Mouse (Mus musculus) embryonic facial prominence, embryonic 11.5 days (tissue): ENCODE data around the gene Gtpbp2. TPM values are rescaled to one million over a fixed set of nuclear protein-coding genes. Genes with fewer than 3 reads are reported as not detected.

Source experiments
- ATAC-seq: fragments of 200-750 bp; cut with Nextera tagmentation; replicated peaks from 2 replicates; pipeline ENCODE4 v1.8.0; 2017; ENCODE audit warnings: low read depth; ENCODE audit not compliant: insufficient number of reproducible peaks, low FRiP score, low TSS enrichment
- DNase-seq: peaks from one replicate; pipeline ENCODE4 v3.0.0-alpha.2; 2015; ENCODE audit warnings: low spot score
- H3K27ac ChIP-seq: fragments of 300-500 bp; sonication (generic); replicated peaks from 2 replicates; pipeline ENCODE4 v1.5.1; 2014; ENCODE audit warnings: mild to moderate bottlenecking, low read depth, low read length, control low read depth
- H3K27me3 ChIP-seq: fragments of 300-500 bp; sonication (generic); 2 replicates; pipeline ENCODE4 v1.6.1; 2014; ENCODE audit warnings: mild to moderate bottlenecking, low read length, moderate library complexity, mixed read lengths; ENCODE audit not compliant: control insufficient read depth, insufficient read depth
- H3K36me3 ChIP-seq: fragments of 300-500 bp; sonication (generic); replicated peaks from 2 replicates; pipeline ENCODE4 v1.6.1; 2014; ENCODE audit warnings: low read depth, mild to moderate bottlenecking, low read length, moderate library complexity, mixed read lengths; ENCODE audit not compliant: control insufficient read depth, insufficient read depth
- H3K4me1 ChIP-seq: fragments of 300-500 bp; sonication (generic); 2 replicates; pipeline ENCODE4 v1.6.1; 2014; ENCODE audit warnings: low read length, mixed read lengths; ENCODE audit not compliant: control insufficient read depth, insufficient read depth
- H3K4me2 ChIP-seq: fragments of 300-500 bp; sonication (generic); 2 replicates; pipeline ENCODE4 v1.6.1; 2014; ENCODE audit warnings: low read depth, mild to moderate bottlenecking, control low read depth, low read length, moderate library complexity
- H3K4me3 ChIP-seq: fragments of 300-500 bp; sonication (generic); 2 replicates; pipeline ENCODE4 v1.5.1; 2014; ENCODE audit warnings: low read depth, low read length, control low read depth
- H3K9ac ChIP-seq: fragments of 300-500 bp; sonication (generic); replicated peaks from 2 replicates; pipeline ENCODE4 v1.6.1; 2014; ENCODE audit warnings: mild to moderate bottlenecking, control low read depth, low read length
- H3K9me3 ChIP-seq: fragments of 300-500 bp; sonication (generic); replicated peaks from 2 replicates; pipeline ENCODE4 v1.6.1; 2016; ENCODE audit warnings: mild to moderate bottlenecking, low read length, inconsistent platforms, mixed read lengths; ENCODE audit not compliant: control insufficient read depth
- WGBS: fragments of 180-500 bp; shearing (Covaris S2); extraction: QIAGEN DNeasy Blood & Tissue Kit; methylation state at CpG from one replicate; pipeline ENCODE4 v1.1.7; 2014; 5-methylcytosine and 5-hydroxymethylcytosine counted together
- polyA plus RNA-seq: library from polyadenylated mRNA; unstranded; fragments of >200 nt; fragmentation: Nextera tagmentation; extraction: Ambion mirVana; gene quantifications from 2 replicates; pipeline ENCODE4 v1.2.1, GENCODE M21; 2014

The Gtpbp2 gene
- polyA plus RNA-seq: 18.1 and 19.3 TPM in 2 replicates

DNA sequence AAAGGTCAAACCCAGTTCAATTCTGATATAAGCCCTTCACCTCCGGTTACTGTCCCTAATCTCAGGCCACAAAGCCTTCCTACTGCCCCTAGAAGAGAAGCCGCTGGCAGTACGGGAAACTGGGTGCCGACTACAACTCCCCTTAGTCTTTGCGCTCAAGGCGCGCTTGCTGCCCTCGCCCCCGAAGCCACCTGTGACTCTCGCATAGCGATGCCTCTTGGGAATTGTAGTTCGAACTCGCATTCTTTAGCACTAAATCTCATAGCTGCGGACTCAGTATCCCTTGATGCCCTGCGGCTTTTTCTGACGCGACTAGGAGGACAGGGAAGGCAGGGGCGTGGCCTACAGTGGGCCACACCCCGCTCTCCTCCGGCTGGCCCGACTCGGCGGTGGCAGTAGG lies at the start of gene Gtpbp2:
TSS of gene Gtpbp2 (plus strand) at position 347 of the 400 bp plus-strand sequence.
- no peaks in the 10 kb centered on the region for H3K4me1 ChIP-seq
- H3K27me3 ChIP-seq: no peaks in the 10 kb centered on the region
- peak within 1 kb of the TSS; percentile 71 for H3K4me3 ChIP-seq
- H3K9me3 ChIP-seq: no peaks in the 10 kb centered on the region
- ATAC-seq (peak; percentile 92), DNase-seq (peak; percentile 100)
- peak within 1 kb of the TSS; percentile 75 for H3K9ac ChIP-seq
- WGBS: 1% methylated on average over 22 of the region's 23 CpGs
- peak within 1 kb of the TSS; percentile 73 for H3K27ac ChIP-seq
- no peaks in the 10 kb centered on the region; the same call in none of the 2 replicates for H3K36me3 ChIP-seq
- peak within 1 kb of the TSS; percentile 81 for H3K4me2 ChIP-seq

DNA sequence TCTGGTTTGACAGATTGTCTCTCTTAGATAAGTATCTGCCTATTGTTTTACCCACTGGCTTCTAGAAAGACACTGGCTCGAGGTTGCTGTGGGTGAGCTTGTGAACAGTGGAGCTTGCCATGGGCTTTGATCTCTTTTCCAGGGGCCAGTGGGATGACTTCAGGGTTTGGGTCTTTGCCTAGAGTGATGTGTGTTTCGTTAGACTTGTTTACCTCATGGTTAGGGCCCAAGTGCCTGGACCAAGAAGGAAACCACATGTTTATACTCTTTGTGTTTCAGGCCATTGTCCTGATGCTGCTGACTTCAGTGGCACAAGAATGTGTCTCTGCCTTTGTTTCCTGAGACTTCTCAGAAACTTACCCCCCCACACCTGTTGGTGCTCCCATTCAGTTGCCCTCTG lies 45.3 kb upstream of the Gtpbp2 start:
- Histone ChIP-seq H3K9ac (peak overlapping the region; percentile 25; the same call in 1 of the 2 replicates), H3K9me3 (no peaks in the 10 kb centered on the region), H3K36me3 (no peaks in the 10 kb centered on the region; the same call in 1 of the 2 replicates), H3K27ac (peak overlapping the region; percentile 29), H3K4me3 (no peak overlapping the region), H3K4me2 (no peak overlapping the region), H3K27me3 (no peaks in the 10 kb centered on the region), H3K4me1 (peaks cover 3% of the 10 kb centered on the region; the same call in 1 of the 2 replicates)
- ATAC-seq (no peak), DNase-seq (no peak)
- 65% methylated on average over 2 of the region's 2 CpGs for WGBS

DNA sequence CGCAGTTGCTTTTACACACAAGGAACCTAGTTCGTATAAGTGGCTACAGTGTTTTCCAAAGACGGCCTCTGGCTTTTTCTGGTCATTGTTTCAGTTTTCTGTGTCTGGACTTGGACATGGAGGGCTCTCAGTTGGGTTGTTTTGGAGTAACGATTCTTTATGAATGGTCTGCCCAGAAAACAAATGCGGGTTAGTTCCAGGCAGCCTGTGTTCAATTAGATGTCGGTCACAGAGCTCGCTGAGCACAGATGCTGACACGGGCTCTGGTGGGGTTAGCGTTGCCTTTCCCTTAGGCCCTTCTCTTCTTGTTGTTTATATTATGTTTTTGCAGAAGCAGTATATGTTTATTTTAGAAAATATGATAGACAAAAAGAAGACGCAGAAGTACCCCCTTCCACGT lies 44.7 kb upstream of the Gtpbp2 start:
- Histone ChIP-seq H3K4me1 (peaks cover 3% of the 10 kb centered on the region; the same call in 1 of the 2 replicates), H3K27me3 (no peaks in the 10 kb centered on the region), H3K9me3 (no peaks in the 10 kb centered on the region), H3K36me3 (no peaks in the 10 kb centered on the region; the same call in 1 of the 2 replicates), H3K27ac (peak overlapping the region; percentile 29), H3K9ac (no peak overlapping the region), H3K4me2 (no peak overlapping the region), H3K4me3 (no peak overlapping the region)
- no peak for ATAC-seq
- DNase-seq: peak; percentile 60
- 57% methylated on average over 11 of the region's 11 CpGs for WGBS

DNA sequence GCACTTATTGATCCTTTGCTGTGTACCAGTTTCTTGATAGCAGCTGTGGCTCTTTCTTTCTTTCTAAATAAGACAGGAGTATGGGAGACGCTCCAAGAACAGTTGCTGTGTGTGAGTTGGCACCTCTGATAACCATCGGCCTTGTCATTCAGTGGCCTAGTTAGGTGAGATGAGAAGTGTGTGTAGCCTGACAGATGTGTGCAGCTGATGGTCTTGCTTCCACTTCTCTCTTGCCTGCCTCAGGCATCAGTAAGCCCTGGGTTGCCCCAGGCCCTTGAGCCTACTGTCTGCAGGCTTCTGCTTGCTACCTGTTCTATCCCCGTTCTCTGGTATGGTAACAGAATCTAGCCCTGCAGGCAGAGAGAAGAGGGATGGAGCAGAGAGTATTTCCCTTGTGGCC lies 44.0 kb upstream of the Gtpbp2 start:
- DNase-seq (no peak), ATAC-seq (no peak)
- Histone ChIP-seq H3K36me3 (no peaks in the 10 kb centered on the region; the same call in 1 of the 2 replicates), H3K4me3 (no peak overlapping the region), H3K9ac (no peak overlapping the region), H3K27me3 (no peaks in the 10 kb centered on the region), H3K9me3 (no peaks in the 10 kb centered on the region), H3K4me1 (peaks cover 3% of the 10 kb centered on the region; the same call in 1 of the 2 replicates), H3K27ac (no peak overlapping the region; the same call in 1 of the 2 replicates), H3K4me2 (no peak overlapping the region)
- 82% methylated on average over 3 of the region's 3 CpGs for WGBS

DNA sequence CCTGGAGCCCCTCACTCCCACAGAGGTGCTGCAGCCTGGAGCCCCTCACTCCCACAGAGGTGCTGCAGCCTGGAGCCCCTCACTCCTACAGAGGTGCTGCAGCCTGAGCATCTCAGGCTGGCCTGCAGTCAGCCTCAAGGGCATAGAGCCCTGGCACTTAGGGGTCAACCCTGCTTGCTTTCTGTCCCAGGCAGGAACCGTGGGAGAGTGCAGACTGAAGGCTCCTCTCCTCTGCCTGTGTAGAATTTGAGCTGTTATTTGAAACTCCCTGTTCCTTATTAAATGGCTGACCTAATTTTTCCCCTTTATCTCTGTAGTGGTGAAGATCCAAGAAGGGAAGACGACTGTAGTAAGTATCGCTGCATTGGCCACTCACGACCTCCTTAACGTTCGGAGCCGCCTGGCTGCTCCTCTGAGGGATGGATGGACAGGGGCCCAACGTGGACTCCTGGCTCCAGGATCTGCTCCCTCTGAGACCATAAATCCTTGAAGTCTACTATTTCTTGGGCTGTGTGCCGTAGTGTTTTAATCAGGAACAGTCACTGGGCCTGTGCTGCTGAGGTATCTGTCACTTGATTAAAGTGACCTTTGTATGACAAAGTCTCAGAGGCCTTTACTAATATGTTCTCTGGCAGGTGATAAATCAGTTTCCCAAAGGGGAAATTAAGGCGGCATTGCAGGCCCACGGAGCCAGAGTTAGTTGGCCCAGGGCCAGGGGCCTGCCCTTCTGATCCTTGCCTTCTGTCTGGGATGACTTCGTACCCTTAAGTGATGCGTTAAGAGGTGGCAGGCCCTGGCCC lies 43.0 kb upstream of the Gtpbp2 start:
- Histone ChIP-seq H3K36me3 (no peaks in the 10 kb centered on the region; the same call in 1 of the 2 replicates), H3K27me3 (no peaks in the 10 kb centered on the region), H3K27ac (0 out of 2 replicates have a peak overlapping the region, but pooled peaks have one; percentile 13), H3K4me3 (no peak overlapping the region), H3K9me3 (no peaks in the 10 kb centered on the region), H3K4me2 (no peak overlapping the region), H3K4me1 (peaks cover 3% of the 10 kb centered on the region; the same call in 1 of the 2 replicates), H3K9ac (no peak overlapping the region)
- 78% methylated on average over 13 of the region's 13 CpGs for WGBS
- no peak for ATAC-seq
- no peak for DNase-seq

DNA sequence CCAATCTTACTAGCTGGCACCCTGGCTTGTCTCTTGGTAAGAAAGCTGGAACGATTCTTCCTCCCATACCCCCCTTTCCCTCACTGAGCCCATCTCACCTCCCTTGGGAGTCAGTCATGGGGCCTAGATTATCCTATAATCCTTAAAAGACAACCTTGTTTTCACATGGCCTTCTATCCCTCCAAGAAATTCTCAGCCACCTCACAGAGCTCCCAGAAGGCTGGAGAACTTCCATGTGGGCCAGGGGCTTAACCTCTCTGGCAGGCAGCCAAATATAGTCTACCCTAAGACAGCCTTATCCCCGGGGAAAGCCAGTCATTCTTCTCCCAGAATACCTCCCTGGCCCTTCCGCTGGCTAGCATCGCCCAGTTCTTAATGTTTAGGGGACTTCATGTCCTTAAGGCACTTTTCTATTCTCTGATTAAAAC lies 42.4 kb upstream of the Gtpbp2 start:
- no peak for ATAC-seq

DNA sequence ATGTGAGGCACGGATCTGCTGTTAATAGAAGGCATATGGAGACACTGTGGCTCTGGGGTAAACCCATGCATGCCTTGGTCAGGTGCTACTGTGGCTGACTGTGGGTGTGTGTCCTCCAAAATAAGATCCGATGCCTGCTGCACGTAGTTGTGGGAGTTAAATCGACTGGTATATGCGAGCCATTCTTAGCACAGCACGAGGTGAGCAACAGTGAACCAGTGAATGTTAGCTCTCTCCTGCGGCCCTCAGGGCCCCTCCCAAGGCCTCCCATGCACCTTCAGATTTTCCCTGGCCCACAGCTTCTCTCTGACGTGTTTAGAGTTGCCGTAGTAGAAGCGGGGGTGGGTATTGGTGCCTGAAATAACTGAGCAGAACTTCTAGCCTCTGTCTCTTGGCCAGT lies 41.2 kb upstream of the Gtpbp2 start:
- no peak for DNase-seq
- Histone ChIP-seq H3K36me3 (peaks cover 8% of the 10 kb centered on the region; the same call in 1 of the 2 replicates), H3K9me3 (no peaks in the 10 kb centered on the region), H3K4me3 (no peak overlapping the region), H3K27ac (no peak overlapping the region), H3K4me1 (peaks cover 3% of the 10 kb centered on the region; the same call in 1 of the 2 replicates), H3K27me3 (no peaks in the 10 kb centered on the region), H3K4me2 (no peak overlapping the region), H3K9ac (no peak overlapping the region)
- 87% methylated on average over 10 of the region's 10 CpGs for WGBS
- ATAC-seq: no peak

More for the DNA sequence above, 42.4 kb upstream of the Gtpbp2 start:
- H3K9ac ChIP-seq: no peak overlapping the region
- no peak overlapping the region for H3K27ac ChIP-seq
- no peak for DNase-seq
- no peaks in the 10 kb centered on the region for H3K9me3 ChIP-seq
- H3K4me1 ChIP-seq: peaks cover 3% of the 10 kb centered on the region; the same call in 1 of the 2 replicates
- H3K27me3 ChIP-seq: no peaks in the 10 kb centered on the region
- 87% methylated on average over 4 of the region's 4 CpGs for WGBS
- H3K4me3 ChIP-seq: no peak overlapping the region
- H3K36me3 ChIP-seq: peaks cover 5% of the 10 kb centered on the region; the same call in 1 of the 2 replicates
- H3K4me2 ChIP-seq: no peak overlapping the region

DNA sequence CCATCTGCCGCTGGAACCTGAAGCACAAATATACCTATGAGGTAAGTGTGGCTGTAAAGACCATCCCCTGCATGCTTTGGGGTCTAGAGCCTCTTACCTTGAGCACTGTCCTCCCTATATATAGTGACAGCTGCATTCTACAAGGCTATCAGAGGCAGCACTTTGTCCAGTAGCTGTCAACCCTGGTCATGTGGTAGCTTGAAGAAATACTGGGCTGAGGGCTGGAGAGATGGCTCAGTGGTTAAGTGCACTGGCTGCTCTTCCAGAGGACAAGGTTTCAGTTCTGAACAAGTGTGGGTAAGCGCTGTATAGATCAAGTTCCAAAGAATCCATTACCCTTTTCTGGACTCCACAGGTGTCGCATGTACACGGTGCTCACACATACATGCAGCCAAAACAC lies 38.0 kb upstream of the Gtpbp2 start:
- no peaks in the 10 kb centered on the region for H3K27me3 ChIP-seq
- no peak overlapping the region for H3K4me3 ChIP-seq
- no peak overlapping the region for H3K9ac ChIP-seq
- no peak overlapping the region for H3K27ac ChIP-seq
- ATAC-seq: no peak
- WGBS: 96% methylated on average over 4 of the region's 4 CpGs
- peaks cover 8% of the 10 kb centered on the region for H3K36me3 ChIP-seq
- no peaks in the 10 kb centered on the region for H3K4me1 ChIP-seq
- DNase-seq: no peak
- no peaks in the 10 kb centered on the region for H3K9me3 ChIP-seq
- H3K4me2 ChIP-seq: no peak overlapping the region
